Mouse (Mus musculus): Measurements from ENCODE around the gene Snrnp35.

Snrnp35 gene

DNA sequence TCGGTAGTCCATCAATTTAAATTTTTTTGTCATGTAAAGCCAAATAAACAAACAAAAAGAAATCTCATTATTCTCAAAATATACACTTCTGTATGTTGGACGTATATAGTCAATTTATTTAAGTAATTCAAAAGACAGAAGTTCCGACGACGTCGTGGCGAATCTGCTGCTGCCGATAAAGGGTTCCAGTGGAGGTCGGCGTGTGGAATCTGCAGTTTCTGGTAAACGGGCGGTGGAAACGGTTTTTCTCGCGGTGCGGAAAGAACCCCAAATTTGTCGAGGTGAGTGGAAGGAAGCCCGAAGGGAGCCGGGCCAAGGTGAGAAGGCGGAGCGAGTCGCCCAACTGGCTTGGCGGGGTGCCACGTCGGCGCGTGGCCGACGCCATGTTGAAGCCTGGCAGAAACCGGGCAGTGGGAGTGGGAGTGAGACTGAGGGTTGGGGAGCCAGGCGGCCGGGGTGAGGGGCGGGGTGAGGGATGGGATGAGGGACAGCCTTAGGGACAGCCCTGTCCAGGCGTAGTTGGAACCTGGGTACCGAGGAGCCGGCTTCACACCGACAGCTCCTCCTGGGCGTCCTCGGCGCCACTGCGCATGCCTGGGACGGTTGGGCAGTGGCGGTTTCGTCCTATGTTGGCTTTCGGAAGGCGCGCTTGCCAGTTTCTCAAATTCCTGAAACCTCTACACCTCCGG, at the start of gene Snrnp35:
Gene Snrnp35 (plus strand): TSS at position 169 of the 689 bp plus-strand sequence.
- peak; percentile 93 to 95 for DNase-seq

DNA sequence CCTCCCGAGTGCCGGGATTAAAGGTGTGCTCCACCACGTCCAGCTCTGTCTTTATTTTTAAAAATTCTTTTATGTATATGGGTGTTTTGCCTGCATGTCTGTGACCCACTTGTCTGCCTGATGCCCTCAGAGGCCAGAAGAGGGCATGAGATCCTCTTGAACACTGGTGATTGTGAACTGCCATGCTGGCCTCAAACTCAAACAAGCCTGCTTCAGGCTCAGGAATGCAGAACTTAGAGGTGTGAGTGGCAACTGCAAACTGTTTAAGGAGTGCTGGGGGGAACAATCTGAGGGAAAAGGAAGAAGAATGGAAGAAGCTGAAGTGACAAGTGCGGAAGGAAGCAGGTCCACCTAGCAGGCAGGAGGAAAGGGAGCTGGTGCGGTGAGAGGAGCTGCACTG, 44.7 kb upstream of the Snrnp35 start:
- peak in 1 of 2 experiments; percentile 50 for DNase-seq

DNA sequence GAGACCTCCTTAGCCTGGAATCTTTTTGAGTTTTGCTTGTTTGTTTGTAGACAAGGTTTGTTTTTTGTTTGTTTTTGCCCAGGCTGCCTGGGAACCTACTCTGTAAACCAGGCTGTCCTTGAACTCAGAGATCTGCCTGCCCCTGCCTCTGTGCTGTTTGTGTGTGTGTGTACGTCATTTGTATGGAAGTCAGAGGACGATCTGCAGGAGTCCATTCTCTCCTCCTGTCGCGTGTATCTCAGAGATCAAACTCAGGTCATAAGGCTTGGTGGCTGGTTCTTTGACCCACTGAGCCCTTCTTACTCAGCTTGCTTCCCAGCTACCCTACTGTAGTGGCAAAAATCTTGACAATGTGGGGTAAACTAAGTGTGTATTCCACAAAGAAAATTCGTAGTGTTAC, 44.2 kb upstream of the Snrnp35 start:
- DNase-seq = no peak

DNA sequence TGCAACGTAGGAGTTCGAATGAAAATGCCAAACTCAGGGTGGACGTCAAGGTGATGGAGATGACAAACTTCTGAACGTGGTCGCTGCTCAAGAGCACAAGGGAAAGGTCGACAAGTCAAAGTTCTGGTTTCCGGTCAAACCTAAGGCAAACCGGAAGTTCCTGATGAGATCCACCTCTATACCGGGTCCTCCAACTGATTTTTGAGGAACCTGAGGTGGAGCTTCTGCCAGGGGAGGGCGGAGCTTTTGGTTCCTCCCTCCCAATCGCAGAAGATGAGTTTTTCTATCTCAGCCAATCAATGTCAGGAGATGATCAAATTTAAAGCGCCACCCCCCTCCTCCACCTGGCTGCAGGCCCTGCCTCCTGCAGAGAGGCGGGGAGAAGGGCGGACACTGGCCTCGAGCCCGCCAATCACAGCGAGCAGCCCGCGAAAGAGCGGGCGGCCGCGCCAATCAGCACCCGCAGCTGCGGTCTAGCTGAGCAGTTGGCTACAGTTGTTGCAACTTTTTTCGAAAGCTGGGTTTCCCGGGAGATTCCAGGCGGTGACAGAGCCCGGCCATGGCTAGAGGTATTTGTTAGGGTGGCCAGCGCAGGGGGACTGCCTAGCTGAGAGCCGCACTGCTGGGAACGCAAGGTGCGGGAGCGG, 43.4 kb upstream of the Snrnp35 start, which contains the start of gene Kmt5a:
Gene Kmt5a (plus strand): TSS at position 484 of the 647 bp plus-strand sequence.
- peak; percentile 94 to 97 for DNase-seq

DNA sequence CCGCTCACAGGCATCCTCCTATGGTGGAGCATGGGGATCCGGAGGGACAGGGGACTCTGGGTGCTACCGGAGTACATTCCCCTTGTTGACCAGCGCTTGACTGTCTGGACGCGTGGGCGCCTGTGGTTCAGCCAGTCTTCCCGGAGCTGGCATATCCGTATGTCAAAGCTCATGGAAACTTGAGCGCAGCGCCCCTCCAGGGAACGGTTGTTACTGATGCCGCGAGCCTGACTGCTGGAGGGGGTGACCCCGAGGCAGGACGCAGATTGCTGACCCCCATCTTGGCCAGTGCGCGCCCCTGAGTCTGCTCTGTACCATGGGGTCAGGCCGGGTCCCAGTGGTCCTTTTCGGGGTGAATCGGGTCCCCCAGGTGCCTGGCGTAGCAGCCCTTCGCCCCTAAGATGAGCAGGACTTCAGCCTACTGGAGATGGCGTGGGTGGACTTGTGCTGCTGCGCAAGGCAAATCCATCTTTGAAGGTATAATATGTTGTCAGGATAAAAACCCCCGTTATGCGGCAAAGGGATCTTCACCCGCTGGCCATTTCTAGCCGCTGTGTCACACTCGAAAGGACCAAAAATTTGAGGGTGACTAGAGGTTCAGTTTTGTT, 42.7 kb upstream of the Snrnp35 start:
- peak; percentile 72 to 83 for DNase-seq

DNA sequence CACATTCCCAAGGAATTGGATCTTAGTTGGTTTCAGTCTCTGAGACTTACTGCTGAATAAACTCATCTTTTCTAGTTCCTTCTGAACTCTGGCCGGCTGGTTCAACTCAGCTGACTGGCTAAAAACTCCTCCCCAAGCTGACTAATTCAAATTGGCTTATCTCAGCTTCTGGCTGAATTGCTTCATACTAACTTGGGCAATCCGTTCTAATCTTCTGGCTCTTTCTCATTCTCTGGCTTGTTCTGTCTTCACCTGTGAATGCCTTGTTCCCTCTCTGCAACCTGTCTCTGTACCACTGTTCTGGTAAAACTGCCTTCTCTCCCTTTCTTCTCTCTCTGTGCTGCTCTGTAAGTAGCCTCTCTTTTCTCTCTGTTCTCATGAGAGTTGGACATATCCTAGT, 40.3 kb upstream of the Snrnp35 start:
- no peak for DNase-seq

DNA sequence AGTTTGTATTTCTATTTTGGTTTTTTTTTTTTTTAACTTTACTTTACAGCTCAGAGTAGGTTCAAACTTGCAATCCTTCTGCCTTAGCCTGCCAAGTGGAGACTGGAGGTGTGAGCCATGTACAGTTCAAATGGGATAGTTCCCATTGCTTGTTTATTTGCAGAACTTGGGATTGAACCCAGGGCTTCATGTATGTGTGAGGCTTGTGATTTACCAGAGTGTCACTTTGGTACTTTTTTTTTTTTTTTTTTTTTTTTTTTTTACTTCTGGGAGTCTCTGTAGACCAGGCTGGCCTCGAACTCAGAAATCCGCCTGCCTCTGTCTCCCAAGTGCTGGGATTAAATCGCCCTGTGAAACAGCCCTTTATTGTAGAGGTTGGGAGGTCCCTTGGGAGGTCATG, 38.7 kb upstream of the Snrnp35 start:
- no peak for DNase-seq

DNA sequence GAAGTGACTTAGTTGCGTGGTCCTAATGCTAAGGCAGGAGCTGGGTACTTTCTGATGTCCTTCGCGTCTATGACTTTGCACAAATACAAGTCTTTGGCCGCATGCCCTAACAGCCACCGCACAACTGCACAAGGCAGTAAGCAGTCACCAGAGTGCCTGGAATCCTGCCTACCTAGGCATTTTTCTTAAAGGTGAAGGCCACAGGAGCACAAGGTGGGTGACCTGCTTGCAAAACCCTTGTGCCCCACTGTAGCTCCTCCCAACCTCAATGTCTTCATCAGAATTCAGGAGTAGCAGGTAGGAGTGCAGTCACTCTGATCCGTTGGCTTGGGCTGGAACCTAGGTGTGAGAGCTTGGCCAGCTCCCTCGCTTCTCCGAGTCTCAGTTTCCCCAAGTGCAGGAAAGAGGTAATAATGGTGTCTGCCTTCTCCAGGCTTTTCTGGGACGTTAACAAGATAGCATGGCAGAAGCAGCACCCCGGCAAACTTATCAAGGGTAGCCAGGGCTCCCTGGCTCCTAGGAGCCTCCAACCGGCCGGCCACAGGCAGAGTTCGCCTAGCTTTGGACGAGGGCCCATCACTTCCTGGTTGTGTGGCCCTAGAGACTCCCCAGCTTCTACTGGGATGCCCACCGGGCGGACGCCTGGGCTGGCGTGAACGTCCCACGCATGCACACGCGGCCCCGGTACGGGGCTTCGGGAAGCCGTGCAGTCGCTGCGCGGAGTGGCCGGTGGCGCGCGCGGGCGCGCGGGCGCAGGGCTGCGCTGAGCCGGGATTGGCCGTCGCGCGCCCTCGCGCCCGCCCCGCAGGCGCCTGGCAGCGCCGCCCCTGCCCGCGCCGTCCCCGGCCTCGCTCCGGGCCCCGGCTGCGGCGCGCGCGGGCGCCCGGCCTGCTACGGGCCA, 38.0 kb upstream of the Snrnp35 start:
- DNase-seq = peak; percentile 81 to 87

DNA sequence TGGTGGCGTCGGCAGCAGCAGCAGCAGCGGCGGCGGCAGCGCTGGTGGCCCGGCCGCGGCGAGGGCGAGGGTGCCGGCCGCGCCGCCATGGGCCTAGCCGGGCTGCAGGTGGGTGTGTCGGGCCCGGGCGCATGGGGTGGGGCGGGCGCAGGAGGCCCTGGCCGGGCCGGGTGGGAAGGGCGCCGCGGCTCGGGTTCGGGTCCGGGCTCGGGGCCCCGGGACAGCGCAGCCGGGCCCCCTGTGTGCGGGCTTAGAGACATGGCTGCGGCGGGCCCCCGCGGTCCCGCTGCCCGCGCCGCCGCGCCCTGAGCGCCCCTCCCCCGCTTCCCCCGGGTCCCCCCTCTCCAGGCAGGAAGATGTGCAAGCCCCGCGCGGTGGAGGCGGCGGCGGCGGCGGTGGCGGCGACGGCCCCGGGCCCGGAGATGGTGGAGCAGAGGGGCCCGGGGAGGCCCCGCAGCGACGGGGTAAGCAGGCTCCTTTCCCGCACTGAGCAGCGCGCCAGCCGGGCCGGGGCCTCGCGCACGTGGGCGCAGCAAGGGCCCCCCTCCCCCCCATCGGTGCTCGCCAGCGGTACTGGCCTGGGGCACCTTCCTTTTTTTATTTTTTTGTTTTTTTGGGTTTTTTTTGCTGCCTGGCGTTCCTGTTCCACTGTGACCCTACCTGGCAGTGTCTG, 37.2 kb upstream of the Snrnp35 start:
- DNase-seq = peak; percentile 62 to 78

DNA sequence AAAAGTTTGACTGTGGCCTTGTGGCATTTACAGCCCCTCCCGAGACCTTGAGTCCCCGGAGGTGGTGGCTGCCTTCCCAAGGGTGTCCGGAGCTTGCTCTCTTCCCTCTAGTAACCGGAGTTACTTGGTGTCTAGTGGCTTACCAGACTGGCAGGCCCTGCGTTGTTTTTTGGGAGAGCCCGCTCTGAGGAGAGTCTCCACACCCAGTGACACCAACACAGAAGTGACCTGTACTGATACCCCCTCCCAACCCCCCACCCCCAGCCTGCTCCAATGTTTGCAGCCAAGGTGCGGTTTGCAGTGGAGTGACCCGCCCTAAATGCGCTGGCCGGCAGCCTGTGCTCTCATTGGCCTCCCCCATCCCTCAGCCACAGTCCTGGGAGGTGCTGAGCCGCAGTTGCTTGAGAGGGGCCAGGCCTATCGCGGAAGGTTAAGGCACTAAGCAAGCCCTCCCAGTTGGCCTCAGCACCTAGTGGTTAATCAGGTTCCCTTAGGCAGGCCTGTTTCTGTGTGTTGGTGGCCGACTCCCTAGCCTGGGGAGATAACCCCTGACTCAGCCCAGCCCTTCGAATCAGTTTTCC, 36.5 kb upstream of the Snrnp35 start:
- DNase-seq = peak; percentile 74 to 84

DNA sequence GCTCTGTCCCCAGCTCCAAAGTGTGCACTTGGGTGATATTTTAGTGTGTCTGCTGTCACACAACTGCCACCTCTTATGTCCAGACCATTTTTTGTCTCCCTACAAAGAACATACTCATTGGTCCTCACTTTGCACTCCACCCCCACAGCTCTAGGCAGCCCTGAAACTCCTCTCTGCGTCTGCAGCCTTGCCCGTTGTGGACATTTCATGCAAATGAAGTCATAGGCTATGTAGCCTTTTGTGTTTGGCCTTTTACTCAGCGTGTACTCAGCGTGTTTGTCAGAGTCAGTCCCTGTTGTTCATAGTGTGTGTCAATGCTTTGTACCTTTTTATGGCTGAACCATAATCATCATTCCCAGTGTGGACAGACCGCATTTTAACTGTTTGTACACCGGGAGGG, 33.4 kb upstream of the Snrnp35 start:
- no peak for DNase-seq

DNA sequence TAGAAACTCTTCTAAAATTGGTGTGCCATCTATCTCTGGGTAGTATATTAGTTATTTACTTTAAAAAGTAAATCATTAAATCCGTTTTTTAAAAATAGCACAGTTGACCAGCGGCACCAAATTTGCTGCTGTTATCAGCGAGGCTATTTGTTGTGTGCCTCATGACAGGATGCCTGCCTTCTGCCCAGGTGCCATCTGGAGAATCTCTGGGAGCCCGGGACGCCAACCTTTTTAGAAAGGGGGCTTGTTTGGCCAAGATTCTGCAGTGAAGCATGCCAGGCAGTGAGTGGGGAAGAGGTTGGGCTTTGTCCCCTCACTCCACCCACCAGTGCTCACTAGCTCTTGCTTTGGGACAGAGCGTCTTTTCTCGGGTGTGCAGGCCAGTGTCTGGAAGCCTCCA, 32.9 kb upstream of the Snrnp35 start:
- DNase-seq = no peak

DNA sequence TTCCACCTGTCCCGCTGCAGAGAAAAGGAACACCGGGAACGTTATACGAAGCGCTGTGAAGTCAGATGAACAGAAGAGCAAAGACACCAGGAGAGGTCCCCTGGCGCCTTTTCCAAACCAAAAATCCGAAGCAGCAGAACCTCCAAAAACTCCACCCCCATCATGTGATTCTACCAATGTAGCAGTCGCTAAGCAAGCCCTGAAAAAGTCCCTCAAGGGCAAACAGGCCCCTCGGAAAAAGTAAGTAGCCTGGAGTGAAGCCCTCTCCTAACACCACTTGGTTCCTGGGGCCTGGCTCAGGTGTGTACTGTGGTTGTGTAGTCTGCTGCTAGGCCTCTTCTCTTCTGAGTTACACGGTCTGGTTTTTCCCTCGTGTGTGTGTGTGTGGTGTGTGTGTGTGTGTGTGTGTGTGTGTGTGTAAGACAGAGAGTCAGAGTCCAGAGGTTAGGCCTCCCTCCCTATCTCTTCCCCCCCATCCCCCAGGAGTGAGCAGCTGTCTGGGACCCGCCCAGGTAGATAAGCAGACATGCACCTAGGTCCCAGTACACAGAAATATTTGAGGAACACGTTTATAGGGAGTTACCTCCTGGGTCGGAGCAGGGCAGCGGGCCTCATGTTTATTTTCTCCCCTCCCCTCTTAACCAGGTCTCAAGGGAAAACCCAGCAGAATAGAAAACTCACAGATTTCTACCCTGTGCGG, 32.1 kb upstream of the Snrnp35 start:
- no peak for DNase-seq

DNA sequence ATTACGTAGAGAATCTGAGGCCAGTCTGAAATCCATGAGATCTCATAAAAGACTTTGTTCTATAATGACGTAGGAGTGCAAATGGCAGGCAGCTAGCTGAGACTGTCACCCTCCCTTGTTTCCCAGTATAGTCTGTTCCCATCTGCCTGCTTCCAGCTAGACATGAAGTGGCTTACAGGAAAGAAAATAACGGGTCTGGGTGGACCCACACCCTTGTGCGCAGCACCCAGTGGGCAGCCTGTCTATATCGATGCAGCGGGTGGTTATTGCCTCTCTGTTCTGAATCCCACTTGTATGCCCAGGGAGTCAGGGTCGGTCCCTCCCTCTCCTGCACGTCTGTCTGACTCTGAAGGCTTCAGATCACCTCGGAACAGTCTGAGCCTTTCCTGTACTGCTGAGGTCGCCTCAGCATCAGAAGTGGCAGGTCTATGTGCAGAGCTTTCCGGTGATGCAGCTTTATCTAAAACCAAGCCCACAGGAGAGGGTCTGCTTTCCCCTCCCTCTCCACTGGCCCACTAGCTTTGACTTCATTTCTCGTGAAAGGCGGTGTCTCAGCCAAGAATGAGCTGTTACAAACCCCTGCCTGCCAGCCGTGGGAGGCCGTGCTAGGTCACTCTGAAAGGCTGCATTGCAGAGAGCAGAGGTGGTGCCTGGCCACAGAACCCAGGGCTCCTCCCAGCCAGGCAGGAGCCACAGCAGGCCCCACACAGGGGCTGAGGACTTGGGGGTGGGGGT, 30.3 kb upstream of the Snrnp35 start:
- peak; percentile 23 to 49 for DNase-seq

DNA sequence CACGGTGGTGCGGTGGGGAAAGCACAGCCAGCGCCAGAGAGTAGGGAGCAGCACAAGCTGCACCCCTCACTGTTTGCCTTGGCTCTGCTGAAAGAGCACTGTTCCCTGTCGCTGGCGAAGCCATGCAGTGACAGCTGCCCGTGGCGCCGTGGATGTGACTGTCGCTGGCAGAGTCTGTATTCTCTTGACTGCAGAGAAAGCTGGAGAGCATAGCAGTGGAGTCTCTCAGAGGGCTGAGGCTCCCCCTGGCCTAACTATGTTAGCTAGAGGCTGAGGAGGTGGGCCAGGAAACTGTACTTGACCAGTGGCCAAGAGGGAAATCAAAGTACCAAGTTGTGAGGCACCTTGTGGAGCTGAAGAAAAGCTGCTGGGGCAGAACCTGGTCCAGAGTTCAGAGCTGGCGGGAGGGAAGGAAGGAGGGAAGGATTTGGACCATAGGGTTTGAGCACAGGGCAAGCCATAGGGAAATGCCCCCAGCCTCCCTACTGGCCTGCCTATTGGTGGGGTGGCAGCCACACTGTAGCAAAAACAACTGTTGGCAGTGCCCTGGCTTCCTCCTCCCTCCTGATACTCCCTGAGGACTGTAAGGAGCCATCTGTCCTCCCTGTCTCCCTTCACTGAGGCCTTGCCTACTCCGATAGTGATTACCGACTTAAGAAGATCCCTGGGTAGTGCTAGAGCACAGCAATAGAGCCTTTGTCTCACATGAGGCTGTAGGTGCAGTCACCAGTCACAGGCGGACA, 29.4 kb upstream of the Snrnp35 start:
- DNase-seq = peak; percentile 24 to 45

DNA sequence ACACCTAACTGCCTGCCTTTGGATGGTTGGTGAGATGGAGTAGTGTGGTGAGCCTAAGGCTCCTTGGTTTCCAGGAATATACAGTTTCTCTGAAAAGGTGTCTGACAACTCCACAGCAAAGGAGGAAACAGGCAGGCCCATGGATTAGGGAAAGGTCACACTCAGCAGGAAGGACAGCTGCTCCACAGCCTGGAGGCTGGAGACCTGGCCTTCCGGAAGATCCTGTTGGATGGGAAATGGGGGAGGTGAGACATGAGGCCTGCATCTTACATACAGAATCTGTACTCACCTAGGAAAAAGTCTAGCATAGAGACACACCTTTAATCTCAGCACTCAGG, 28.9 kb upstream of the Snrnp35 start:
- no peak for DNase-seq

DNA sequence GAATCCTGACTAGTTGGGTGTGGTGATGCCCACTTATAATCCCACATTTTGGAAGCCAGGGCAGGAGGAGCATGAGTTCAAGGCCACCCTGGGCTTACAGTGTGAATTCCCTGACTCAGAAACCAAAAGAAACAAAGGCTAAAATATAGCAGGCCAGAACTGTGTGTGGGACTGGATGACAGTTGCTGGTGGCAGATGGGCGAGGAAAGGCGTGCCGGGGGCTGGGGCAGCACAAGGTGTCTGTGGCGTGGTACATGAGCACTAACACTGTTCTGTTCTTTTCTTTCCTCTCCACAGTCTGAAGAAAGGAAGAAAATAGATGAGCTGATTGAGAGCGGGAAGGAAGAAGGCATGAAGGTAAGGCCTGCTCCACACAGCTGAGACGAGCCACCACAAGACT, 26.2 kb upstream of the Snrnp35 start:
- DNase-seq = no peak

DNA sequence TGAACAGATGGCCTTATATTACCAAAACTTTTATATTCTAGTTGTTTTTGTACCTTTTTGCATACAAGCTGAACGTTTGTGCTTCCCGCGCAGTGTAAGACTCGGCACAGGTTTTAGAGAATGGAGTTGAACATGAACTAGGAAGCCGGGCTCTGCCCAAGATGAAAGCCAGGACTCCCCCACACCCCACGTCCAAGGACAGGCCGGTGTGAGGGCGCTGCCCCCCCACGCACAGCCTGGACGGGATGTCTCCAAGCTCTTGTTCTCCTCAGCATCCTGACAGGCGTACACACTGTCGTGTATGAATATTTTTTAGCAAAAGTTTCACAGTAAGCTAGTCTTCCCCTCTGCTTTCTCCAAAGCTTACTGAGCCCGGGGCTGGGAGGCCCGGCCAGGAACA, 22.0 kb upstream of the Snrnp35 start:
- peak in 1 of 2 experiments; percentile 49 for DNase-seq

DNA sequence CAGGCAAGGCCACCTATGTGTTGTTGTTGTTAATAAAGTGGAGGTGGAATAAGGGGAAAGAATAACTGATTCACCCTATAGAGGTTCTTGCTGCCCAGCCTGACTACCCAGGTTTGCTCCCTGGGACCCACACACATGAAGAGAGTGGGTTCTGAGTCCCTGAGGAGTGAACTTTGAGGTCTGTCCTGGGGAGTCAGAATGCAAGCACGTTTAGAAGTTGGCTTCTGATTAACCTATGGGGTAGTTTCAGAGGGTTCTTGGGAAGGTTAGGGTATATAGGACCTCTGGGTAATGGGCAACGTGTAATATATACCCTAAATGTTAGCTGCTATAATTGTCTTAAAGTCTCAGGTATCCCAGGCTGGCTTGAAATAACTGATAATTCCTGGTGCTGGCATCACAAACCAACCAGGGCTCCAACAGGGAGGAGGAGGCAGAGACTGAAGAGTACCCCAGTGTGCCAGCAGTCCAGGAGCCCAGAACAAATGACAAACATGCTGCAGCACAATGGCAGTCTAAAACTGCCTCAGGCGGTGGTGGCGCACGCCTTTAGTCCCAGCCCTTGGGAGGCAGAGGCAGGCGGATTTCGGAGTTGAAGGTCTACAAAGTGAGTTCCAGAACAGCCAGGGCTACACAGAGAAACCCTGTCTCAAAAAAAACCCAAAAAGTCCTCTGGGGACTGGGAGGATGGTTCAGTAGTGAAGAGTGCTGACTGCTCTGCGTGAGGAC, 20.5 kb upstream of the Snrnp35 start:
- no peak for DNase-seq
